ENCODE assay signal across 18 mouse cellular contexts in genomic region chr10:43729184-43729583, GRCm38 (mm10).
DNase-seq lines count a peak whose midpoint lies in the region; ATAC-seq and TF ChIP-seq lines count a peak whose summit lies in the region.
"Had no signal": no experiment of that assay in that cellular context is flagged by ENCODE, and none has a peak within 500 bp of the region (broad histone marks: within the 10 kb centered on the region; RNA-seq: fewer than 3 reads in every experiment).

No protein-coding gene starts in this region.

- no peaks in the 10 kb centered on the region for H3K27me3 ChIP-seq in spleen, adult 2 months (ENCODE audit: control insufficient read depth, insufficient read depth, low read length)
- peaks cover 8% of the 10 kb centered on the region; the same call in 1 of the 2 replicates for H3K27me3 ChIP-seq in midbrain, embryonic 13.5 days
- H3K27me3 ChIP-seq: heart, embryonic 12.5 days had no signal

- DNase-seq in spleen, adult 2 months (ENCODE audit: low read depth in 1 of 2, low spot score in 2 of 2): no peak
- DNase-seq in spleen, postnatal 4 days (ENCODE audit: low spot score in 2 of 2): no peak
- DNase-seq in kidney, postnatal 10 days: no peak
- DNase-seq: adrenal gland, adult 8-10 months; adrenal gland, postnatal 36 days; cerebellum, adult 11 months; cerebellum, adult 8-10 months; cerebellum, postnatal 14 days; forebrain, postnatal 0 days; gastrocnemius, postnatal 14 days had no signal

- peak overlapping the region; percentile 30 for H3K27ac ChIP-seq in spleen, adult 2 months (ENCODE audit: insufficient read depth, low read length)
- no peak overlapping the region for H3K27ac ChIP-seq in midbrain, embryonic 13.5 days
- H3K27ac ChIP-seq: embryonic facial prominence, embryonic 13.5 days; forebrain, embryonic 12.5 days; hindbrain, embryonic 10.5 days; hindbrain, embryonic 14.5 days had no signal

- 37% methylated on average over 3 of the region's 3 CpGs for WGBS in spleen, adult 2 months
- 49% methylated on average over 3 of the region's 3 CpGs for WGBS in midbrain, embryonic 13.5 days

- TF ChIP-seq CTCF in spleen, adult 2 months (IDR thresholded peaks at IDR 0.05; ENCODE audit: extremely low read depth, insufficient read depth, insufficient read length, insufficient replicate concordance): no peak

- peak; percentile 70 for ATAC-seq in granulocyte monocyte progenitor cell, adult 5-6 weeks (replicated peaks; ENCODE audit: poor library complexity, severe bottlenecking)
- ATAC-seq in monocyte, adult 5-6 weeks (replicated peaks; ENCODE audit: insufficient number of reproducible peaks, low FRiP score, low TSS enrichment, poor library complexity, severe bottlenecking): peak; percentile 35; the same call in 1 of the 2 replicates
- no peak for ATAC-seq in midbrain, embryonic 13.5 days
- ATAC-seq: forebrain, postnatal 0 days had no signal

- H3K4me2 ChIP-seq in midbrain, embryonic 13.5 days (replicated peaks): no peak overlapping the region
- H3K4me2 ChIP-seq: embryonic facial prominence, embryonic 13.5 days; forebrain, embryonic 12.5 days; heart, embryonic 12.5 days; hindbrain, embryonic 14.5 days had no signal

- no peaks in the 10 kb centered on the region for H3K36me3 ChIP-seq in spleen, adult 2 months (ENCODE audit: control insufficient read depth, insufficient read depth, low read length)
- no peaks in the 10 kb centered on the region for H3K36me3 ChIP-seq in midbrain, embryonic 13.5 days
- H3K36me3 ChIP-seq: embryonic facial prominence, embryonic 13.5 days; forebrain, embryonic 12.5 days; heart, embryonic 12.5 days; hindbrain, embryonic 10.5 days had no signal

- H3K4me3 ChIP-seq in spleen, adult 2 months (ENCODE audit: extremely low read depth, insufficient read depth, insufficient read length): no peak overlapping the region
- H3K4me3 ChIP-seq in midbrain, embryonic 13.5 days (replicated peaks): no peak overlapping the region
- H3K4me3 ChIP-seq: embryonic facial prominence, embryonic 13.5 days; forebrain, embryonic 12.5 days; heart, embryonic 12.5 days; hindbrain, embryonic 10.5 days had no signal

- H3K4me1 ChIP-seq in spleen, adult 2 months (ENCODE audit: control insufficient read depth, insufficient read depth, insufficient read length): peaks cover 12% of the 10 kb centered on the region; the same call in 1 of the 2 replicates
- H3K4me1 ChIP-seq in midbrain, embryonic 13.5 days (replicated peaks): no peaks in the 10 kb centered on the region
- H3K4me1 ChIP-seq: forebrain, embryonic 12.5 days; heart, embryonic 12.5 days had no signal

- no peaks in the 10 kb centered on the region for H3K9me3 ChIP-seq in midbrain, embryonic 13.5 days
- H3K9me3 ChIP-seq: embryonic facial prominence, embryonic 13.5 days; forebrain, embryonic 12.5 days; heart, embryonic 12.5 days; hindbrain, embryonic 10.5 days had no signal

- H3K9ac ChIP-seq in midbrain, embryonic 13.5 days (replicated peaks): no peak overlapping the region
- H3K9ac ChIP-seq: embryonic facial prominence, embryonic 13.5 days; forebrain, embryonic 12.5 days; forebrain, postnatal 0 days; heart, embryonic 12.5 days; hindbrain, embryonic 14.5 days had no signal

- TF ChIP-seq POLR2A in spleen, adult 2 months (IDR thresholded peaks at IDR 0.05; ENCODE audit: low read depth, low read length): no peak
